ENCODE assay signal across 26 mouse cellular contexts in the genomic region with DNA sequence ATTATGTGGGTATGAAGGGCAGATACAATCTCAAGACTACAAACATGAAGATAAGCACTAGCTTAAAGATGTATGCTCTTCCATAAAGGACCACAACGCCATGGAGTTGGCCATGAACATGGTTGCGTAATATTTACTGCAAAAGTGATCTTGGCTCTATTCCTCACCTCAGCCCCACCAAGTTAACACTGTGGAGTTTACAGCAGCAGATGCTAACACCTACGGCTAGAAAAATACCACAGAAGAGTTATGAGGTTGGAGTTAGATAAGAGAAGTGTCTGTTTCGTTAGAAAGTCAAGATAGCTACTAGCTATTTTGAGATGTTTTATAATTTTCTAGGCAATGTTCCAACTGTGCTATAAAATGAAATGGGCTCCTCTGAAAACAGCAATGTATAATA. TPM values are rescaled to one million over a fixed set of nuclear protein-coding genes. Genes with fewer than 3 reads are reported as not detected.
DNase-seq lines count a peak whose midpoint lies in the region; ATAC-seq and TF ChIP-seq lines count a peak whose summit lies in the region.
"Had no signal": no experiment of that assay in that cellular context is flagged by ENCODE, and none has a peak within 500 bp of the region (broad histone marks: within the 10 kb centered on the region; RNA-seq: fewer than 3 reads in every experiment).

No protein-coding gene starts in this region.

- TF ChIP-seq EP300 in MEL (IDR thresholded peaks at IDR 0.05; ENCODE audit: low read depth in 1 of 2, low read length in 2 of 2): peak; percentile 27 to 60; a peak in 3 of 4 replicates

- no peak for ATAC-seq in liver, embryonic 12.5 days
- ATAC-seq: activated CD4-positive, CD25-positive, alpha-beta regulatory T cell, adult 4 months; CD4-positive, CD25-positive, alpha-beta regulatory T cell, adult 4 months; forebrain, embryonic 16.5 days; Patski had no signal

- no peak for TF ChIP-seq RAD21 in MEL (IDR thresholded peaks at IDR 0.05; ENCODE audit: low read depth, low read length)

- 44% methylated on average over 4 of the region's 4 CpGs for WGBS in liver, adult 2 months
- 56% methylated on average over 4 of the region's 4 CpGs for WGBS in liver, embryonic 12.5 days (ENCODE audit: insufficient replicate concordance)

- no peaks in the 10 kb centered on the region for H3K9me3 ChIP-seq in liver, embryonic 12.5 days (replicated peaks)
- no peaks in the 10 kb centered on the region for H3K9me3 ChIP-seq in MEL (replicated peaks; ENCODE audit: insufficient read depth, low read length)
- H3K9me3 ChIP-seq: embryonic facial prominence, embryonic 12.5 days; G1E; heart, embryonic 15.5 days; hindbrain, embryonic 10.5 days had no signal

- H3K4me2 ChIP-seq in liver, embryonic 12.5 days: no peak overlapping the region
- H3K4me2 ChIP-seq: embryonic facial prominence, embryonic 12.5 days; heart, embryonic 11.5 days; heart, embryonic 15.5 days; hindbrain, embryonic 14.5 days had no signal

- no peaks in the 10 kb centered on the region for H3K79me2 ChIP-seq in liver, adult 2 months (ENCODE audit: control insufficient read depth, insufficient read depth, low read length)
- no peaks in the 10 kb centered on the region for H3K79me2 ChIP-seq in MEL (ENCODE audit: control insufficient read depth, insufficient read depth, low read length, poor library complexity)

- no peak overlapping the region for H3K27ac ChIP-seq in liver, adult 2 months (replicated peaks; ENCODE audit: insufficient read depth, low read depth, low read length)
- no peak overlapping the region for H3K27ac ChIP-seq in liver, embryonic 12.5 days
- H3K27ac ChIP-seq in MEL (ENCODE audit: control insufficient read depth, low read depth, low read length): no peak overlapping the region
- H3K27ac ChIP-seq: embryonic facial prominence, embryonic 12.5 days; heart, embryonic 15.5 days; hindbrain, embryonic 10.5 days; hindbrain, embryonic 14.5 days had no signal

- TF ChIP-seq POLR2A in liver, adult 2 months (IDR thresholded peaks at IDR 0.05; ENCODE audit: extremely low read depth, insufficient read depth, low read length): no peak
- TF ChIP-seq POLR2A in MEL (IDR thresholded peaks at IDR 0.05; ENCODE audit: control insufficient read depth in 1 of 2, insufficient read depth in 1 of 2, low read depth in 1 of 2, low read length in 2 of 2, poor library complexity in 1 of 2): no peak

- intact Hi-C loops in heart, postnatal 25 days (cut with DNase I): no loop called here

- no peak for TF ChIP-seq CTCF in liver, adult 2 months (IDR thresholded peaks at IDR 0.05; ENCODE audit: low read depth, low read length)
- TF ChIP-seq CTCF in MEL (IDR thresholded peaks at IDR 0.05 in 2 of 3, conservative IDR thresholded peaks at IDR 0.05 in 1 of 3; ENCODE audit: control insufficient read depth in 1 of 3, insufficient read depth in 1 of 3, low read depth in 2 of 3, low read length in 3 of 3, poor library complexity in 1 of 3, severe bottlenecking in 1 of 3): no peak

- no peaks in the 10 kb centered on the region for H3K36me3 ChIP-seq in liver, adult 2 months (ENCODE audit: control insufficient read depth, insufficient read depth, low read length)
- no peaks in the 10 kb centered on the region for H3K36me3 ChIP-seq in liver, embryonic 12.5 days
- no peaks in the 10 kb centered on the region for H3K36me3 ChIP-seq in MEL (ENCODE audit: control insufficient read depth in 1 of 2, insufficient read depth in 2 of 2, low read length in 2 of 2)
- H3K36me3 ChIP-seq: embryonic facial prominence, embryonic 12.5 days; G1E; heart, embryonic 15.5 days; hindbrain, embryonic 10.5 days had no signal

- no peaks in the 10 kb centered on the region for H3K4me1 ChIP-seq in liver, adult 2 months (ENCODE audit: control insufficient read depth, insufficient read depth, low read length)
- no peaks in the 10 kb centered on the region for H3K4me1 ChIP-seq in liver, embryonic 12.5 days
- H3K4me1 ChIP-seq in MEL (ENCODE audit: control insufficient read depth in 1 of 2, insufficient read depth in 2 of 2, low read length in 2 of 2): no peaks in the 10 kb centered on the region
- H3K4me1 ChIP-seq: embryonic facial prominence, embryonic 12.5 days; hindbrain, embryonic 10.5 days had no signal

- no peak overlapping the region for H3K9ac ChIP-seq in liver, adult 2 months (ENCODE audit: low read depth, low read length)
- H3K9ac ChIP-seq in liver, embryonic 12.5 days: no peak overlapping the region
- H3K9ac ChIP-seq in MEL (ENCODE audit: control insufficient read depth, low read depth, low read length, poor library complexity, severe bottlenecking): no peak overlapping the region
- H3K9ac ChIP-seq: embryonic facial prominence, embryonic 12.5 days; heart, embryonic 15.5 days; hindbrain, embryonic 14.5 days had no signal

- DNase-seq in layer of hippocampus, adult 9-11 months: peak; percentile 32
- DNase-seq in layer of hippocampus, adult 9-10 months (ENCODE audit: low spot score): no peak
- peak; percentile 39 for DNase-seq in liver, adult 2 months (ENCODE audit: extremely low read depth, low read depth, low spot score)
- peak; percentile 32 for DNase-seq in MEL (ENCODE audit: low read depth, low spot score)
- peak; percentile 85 for DNase-seq in brain, adult 2 months (ENCODE audit: low read depth, low spot score)
- no peak for DNase-seq in embryo, embryonic 10.5 days (ENCODE audit: low spot score)
- DNase-seq in heart, postnatal 25 days (ENCODE audit: low spot score): no peak
- DNase-seq: adrenal gland, adult 2 months; adrenal gland, postnatal 25 days; cerebellum, adult 2 months; cerebellum, postnatal 10 days; gastrocnemius, postnatal 10 days; heart, adult 18-20 months; heart, postnatal 14 days had no signal

- no peaks in the 10 kb centered on the region for H3K27me3 ChIP-seq in liver, adult 2 months (ENCODE audit: control insufficient read depth, insufficient read depth, low read length)
- no peaks in the 10 kb centered on the region for H3K27me3 ChIP-seq in liver, embryonic 12.5 days (replicated peaks)
- H3K27me3 ChIP-seq in MEL (ENCODE audit: control insufficient read depth in 1 of 2, insufficient read depth in 2 of 2, low read length in 2 of 2): no peaks in the 10 kb centered on the region
- H3K27me3 ChIP-seq: embryonic facial prominence, embryonic 12.5 days; heart, embryonic 15.5 days; Patski had no signal

- no peak overlapping the region for H3K4me3 ChIP-seq in liver, adult 2 months (ENCODE audit: insufficient read depth, low read depth, low read length)
- H3K4me3 ChIP-seq in liver, embryonic 12.5 days: no peak overlapping the region
- no peak overlapping the region for H3K4me3 ChIP-seq in MEL (ENCODE audit: control insufficient read depth in 1 of 2, insufficient read depth in 1 of 2, low read depth in 2 of 2, low read length in 2 of 2)
- H3K4me3 ChIP-seq: embryonic facial prominence, embryonic 12.5 days; heart, embryonic 15.5 days; hindbrain, embryonic 10.5 days had no signal

TF ChIP-seq in MEL, 35 proteins besides CTCF, POLR2A, EP300 and RAD21:
- peak; percentile 42 for TF ChIP-seq GATA1 (IDR thresholded peaks at IDR 0.05; ENCODE audit: low read depth, low read length)
- TF ChIP-seq JUND (IDR thresholded peaks at IDR 0.05; ENCODE audit: low read depth, low read length): no peak

RNA-seq across cellular contexts. Expression of a gene that starts 43.1 kb away (rescaled TPM):
- 0.34 and 0.46 TPM in 2 replicates for total RNA-seq in liver, adult 2 months (2014; rRNA removed)
- polyA plus RNA-seq in liver, adult 2 months (2012; rRNA removed): not detected in 2 replicates
- polyA plus RNA-seq in liver, embryonic 12.5 days (2016; fragmentation: Nextera tagmentation; extraction: Ambion mirVana): not detected in 2 replicates
- not detected in 2 replicates for total RNA-seq in MEL (2012; rRNA removed)
- not detected for polyA plus RNA-seq in MEL (2012; ENCODE audit: insufficient read depth in 1 of 2, insufficient read length in 2 of 2, low read depth in 1 of 2, low replicate concordance in 2 of 2, missing spikeins in 1 of 2)
- not detected for total RNA-seq in heart, postnatal 25 days (2021)
- total RNA-seq: adrenal gland, adult 2 months; adrenal gland, postnatal 25 days; gastrocnemius, postnatal 10 days; gastrocnemius, postnatal 4 days; heart, adult 18-20 months; heart, postnatal 14 days had no signal
- polyA plus RNA-seq: activated CD4-positive, CD25-positive, alpha-beta regulatory T cell, adult 4 months; adrenal gland, adult 2 months; CD4-positive, CD25-positive, alpha-beta regulatory T cell, adult 4 months; embryonic facial prominence, embryonic 12.5 days; G1E; heart, embryonic 11.5 days; heart, embryonic 15.5 days; hindbrain, embryonic 10.5 days; Patski had no signal

Comparison
In these comparisons a context has a peak if more than half of its experiments do, and no peak if none do; other contexts are left out.
1. DNase-seq: peak in layer of hippocampus, adult 9-11 months (single experiment), liver, adult 2 months (single experiment), MEL (single experiment) and brain, adult 2 months (single experiment); none in layer of hippocampus, adult 9-10 months (single experiment), embryo, embryonic 10.5 days (single experiment) and heart, postnatal 25 days (single experiment).